Mouse (Mus musculus) kidney, embryonic 14.5 days (tissue): ENCODE measurements around the gene Colca2. TPM values are rescaled to one million over a fixed set of nuclear protein-coding genes. Genes with fewer than 3 reads are reported as not detected.

Experiments
- ATAC-seq: fragments of 200-750 bp; cut with Nextera tagmentation; 2 replicates; pipeline ENCODE4 v1.8.0; 2017; ENCODE audit warnings: moderate number of reproducible peaks, mild to moderate bottlenecking, moderate TSS enrichment, moderate library complexity; ENCODE audit not compliant: low FRiP score, low TSS enrichment
- H3K27ac ChIP-seq: fragments of 300-500 bp; sonication (generic); 2 replicates; pipeline ENCODE4 v1.5.1; 2014; ENCODE audit warnings: low read depth, mild to moderate bottlenecking, low read length, moderate library complexity, mixed read lengths
- H3K27me3 ChIP-seq: fragments of 300-500 bp; sonication (generic); 2 replicates; pipeline ENCODE4 v1.6.1; 2014; ENCODE audit warnings: mild to moderate bottlenecking, low read length; ENCODE audit not compliant: control insufficient read depth, insufficient read depth
- H3K36me3 ChIP-seq: fragments of 300-500 bp; sonication (generic); 2 replicates; pipeline ENCODE4 v1.6.1; 2014; ENCODE audit warnings: low read length, mixed read lengths; ENCODE audit not compliant: control insufficient read depth, insufficient read depth
- H3K4me1 ChIP-seq: fragments of 300-500 bp; sonication (generic); 2 replicates; pipeline ENCODE4 v1.6.1; 2014; ENCODE audit warnings: low read length, mixed read lengths; ENCODE audit not compliant: control insufficient read depth, insufficient read depth
- H3K4me2 ChIP-seq: fragments of 300-500 bp; sonication (generic); replicated peaks from 2 replicates; pipeline ENCODE4 v1.6.1; 2014; ENCODE audit warnings: low read depth, mild to moderate bottlenecking, low read length
- H3K4me3 ChIP-seq: fragments of 300-500 bp; sonication (generic); 2 replicates; pipeline ENCODE4 v1.5.1; 2014; ENCODE audit warnings: mild to moderate bottlenecking, low read length
- H3K9ac ChIP-seq: fragments of 300-500 bp; sonication (generic); 2 replicates; pipeline ENCODE4 v1.6.1; 2014; ENCODE audit warnings: low read depth, mild to moderate bottlenecking, low read length, moderate library complexity
- H3K9me3 ChIP-seq: fragments of 300-500 bp; sonication (generic); 2 replicates; pipeline ENCODE4 v1.6.1; 2016; ENCODE audit warnings: low read length; ENCODE audit not compliant: control insufficient read depth
- WGBS: fragments of 180-500 bp; shearing (Covaris S2); extraction: QIAGEN DNeasy Blood & Tissue Kit; methylation state at CpG from one replicate; pipeline ENCODE4 v1.1.7; 2014; 5-methylcytosine and 5-hydroxymethylcytosine counted together
- polyA plus RNA-seq: library from polyadenylated mRNA; unstranded; fragments of >200 nt; fragmentation: Nextera tagmentation; extraction: Ambion mirVana; gene quantifications from 2 replicates; pipeline ENCODE4 v1.2.1, GENCODE M21; 2014

The Colca2 gene
- polyA plus RNA-seq, 1 experiment from 2014 or later: 2.8 TPM

DNA sequence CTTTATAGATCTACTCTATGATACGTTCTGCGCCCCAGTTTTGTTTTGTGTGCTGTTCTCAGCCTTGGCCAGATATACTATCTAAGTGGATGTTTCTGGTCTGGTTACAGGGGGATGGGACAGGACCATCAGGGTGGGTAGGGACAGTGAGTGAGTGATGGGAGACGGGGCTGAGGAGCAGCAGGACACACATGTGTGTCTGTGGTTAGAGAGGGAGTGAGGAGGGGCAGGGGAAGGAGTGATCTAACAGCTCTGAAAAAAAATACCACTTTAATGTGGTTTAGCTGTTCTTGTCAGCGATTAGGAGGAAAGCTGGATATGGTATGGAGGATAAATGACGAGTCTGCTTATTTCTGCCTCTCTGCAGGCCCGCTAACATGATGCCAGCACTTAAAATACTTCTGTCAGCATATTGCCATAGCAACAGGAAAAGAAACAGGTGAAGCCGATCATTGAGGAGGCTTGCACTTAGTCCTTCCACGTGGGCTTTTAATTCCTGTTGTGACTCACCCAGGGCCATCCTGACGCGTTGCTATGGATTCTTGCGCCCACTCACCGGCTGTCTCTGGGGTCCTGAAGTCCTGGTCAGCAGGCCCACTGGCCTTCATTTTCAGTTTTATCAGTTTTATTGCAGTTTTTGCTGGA lies 39.5 kb downstream of the Colca2 start:
- H3K4me3 ChIP-seq: no peak overlapping the region
- H3K4me1 ChIP-seq: no peaks in the 10 kb centered on the region
- 73% methylated on average over 12 of the region's 12 CpGs for WGBS
- H3K9me3 ChIP-seq: no peaks in the 10 kb centered on the region
- H3K4me2 ChIP-seq: no peak overlapping the region
- H3K27ac ChIP-seq: no peak overlapping the region
- H3K27me3 ChIP-seq: no peaks in the 10 kb centered on the region
- no peak for ATAC-seq
- H3K9ac ChIP-seq: no peak overlapping the region
- no peaks in the 10 kb centered on the region for H3K36me3 ChIP-seq

DNA sequence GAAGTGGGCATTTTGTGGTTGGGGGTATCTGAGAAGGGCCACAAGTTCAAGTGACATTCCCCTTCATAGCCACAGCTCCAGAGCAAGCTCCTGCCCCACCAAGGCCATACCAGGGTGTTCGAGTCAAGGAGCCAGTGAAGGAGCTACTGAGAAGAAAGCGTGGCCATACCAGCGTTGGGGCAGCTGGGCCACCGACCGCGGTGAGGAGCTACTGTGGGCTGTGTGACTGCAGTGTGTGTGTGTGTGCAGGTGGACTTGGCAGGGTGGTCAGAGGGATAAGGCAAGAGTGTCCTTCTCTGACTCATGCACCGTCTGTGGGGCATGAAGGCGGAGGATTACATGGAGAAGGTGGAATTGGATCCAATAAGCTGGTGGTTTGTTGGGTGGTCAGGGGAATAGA lies 46.2 kb downstream of the Colca2 start:
- no peaks in the 10 kb centered on the region for H3K4me1 ChIP-seq
- H3K36me3 ChIP-seq: no peaks in the 10 kb centered on the region
- H3K27ac ChIP-seq: no peak overlapping the region
- no peak overlapping the region for H3K4me2 ChIP-seq
- H3K4me3 ChIP-seq: no peak overlapping the region
- ATAC-seq: no peak
- no peaks in the 10 kb centered on the region for H3K27me3 ChIP-seq
- no peaks in the 10 kb centered on the region for H3K9me3 ChIP-seq
- WGBS: 91% methylated on average over 8 of the region's 8 CpGs
- no peak overlapping the region for H3K9ac ChIP-seq

DNA sequence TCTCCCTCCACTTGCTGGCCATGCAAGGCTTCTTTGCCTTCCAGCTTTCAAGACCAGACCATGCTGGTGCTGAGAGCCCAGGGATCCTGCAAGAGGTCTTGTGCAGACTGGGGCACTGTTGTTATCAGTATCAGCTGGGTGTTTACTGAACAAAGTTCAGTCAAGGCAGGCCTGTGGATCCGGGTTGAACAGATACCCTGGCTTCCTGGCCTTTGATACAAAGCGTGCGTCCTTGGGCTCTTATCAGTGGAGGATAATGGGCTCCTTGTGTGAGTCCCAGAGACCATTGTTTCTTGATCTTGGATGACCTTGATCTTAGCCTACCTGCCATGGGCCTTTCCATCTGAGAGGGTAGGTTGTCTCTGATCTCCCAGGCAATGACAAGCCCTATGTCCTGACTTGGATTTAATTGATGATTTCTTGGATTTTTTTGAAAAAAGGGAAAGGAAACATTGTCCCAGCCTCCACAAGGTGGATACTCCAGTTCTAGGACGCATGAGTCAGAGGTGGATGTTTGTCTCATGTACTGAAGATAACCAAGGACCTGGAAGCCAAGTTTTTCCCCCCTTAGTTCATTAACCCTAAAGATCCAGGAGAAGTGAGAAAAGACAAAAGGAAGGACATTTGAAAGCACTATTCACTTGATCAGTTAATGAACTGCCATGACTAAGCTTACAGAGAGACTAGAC lies 47.5 kb downstream of the Colca2 start:
- ATAC-seq: no peak
- H3K4me3 ChIP-seq: no peak overlapping the region
- 80% methylated on average over 4 of the region's 4 CpGs for WGBS

DNA sequence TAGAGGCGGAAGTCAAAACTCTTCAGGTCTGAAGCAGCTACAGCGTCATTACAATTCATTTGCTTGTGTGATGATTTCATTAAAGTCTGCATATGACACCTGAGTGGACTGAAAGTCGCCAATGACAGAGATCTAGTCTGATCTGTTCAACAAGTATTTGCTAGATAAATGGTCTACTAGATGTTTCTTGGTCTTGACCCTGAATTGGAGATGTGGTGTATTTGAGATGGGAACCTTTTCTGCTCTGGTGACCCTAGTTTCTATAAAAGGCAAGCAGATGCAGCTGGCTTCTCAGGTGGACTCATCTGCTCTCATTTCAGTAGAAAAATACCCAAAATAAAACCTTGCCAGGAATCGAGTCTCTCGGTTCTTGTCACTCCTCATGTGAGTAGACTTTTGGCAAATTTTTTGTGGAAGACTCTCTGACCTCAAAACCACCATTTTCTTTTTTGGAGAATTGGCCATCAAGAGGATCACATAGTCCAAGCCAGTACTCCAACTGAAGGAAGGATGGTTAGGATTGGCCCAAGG lies 52.7 kb downstream of the Colca2 start:
- Histone ChIP-seq H3K4me1 (no peaks in the 10 kb centered on the region), H3K27ac (no peak overlapping the region), H3K4me2 (no peak overlapping the region), H3K4me3 (no peak overlapping the region), H3K27me3 (no peaks in the 10 kb centered on the region), H3K9me3 (no peaks in the 10 kb centered on the region), H3K9ac (no peak overlapping the region), H3K36me3 (no peaks in the 10 kb centered on the region)
- WGBS: 88% methylated on average over 5 of the region's 5 CpGs
- ATAC-seq: no peak

More for the DNA sequence above, 47.5 kb downstream of the Colca2 start:
- Histone ChIP-seq H3K9ac (no peak overlapping the region), H3K27me3 (no peaks in the 10 kb centered on the region), H3K36me3 (no peaks in the 10 kb centered on the region), H3K27ac (no peak overlapping the region), H3K9me3 (no peaks in the 10 kb centered on the region), H3K4me1 (no peaks in the 10 kb centered on the region), H3K4me2 (no peak overlapping the region)

Other genes starting within 250 kb of the Colca2 start
- gene Btg4, start 217.7 kb downstream of the Colca2 start, polyA plus RNA-seq: not detected in 2 replicates
- gene Layn, start 201.5 kb downstream of the Colca2 start, polyA plus RNA-seq: 5.4 and 7.6 TPM in 2 replicates
- gene 4833427G06Rik, start 176.5 kb downstream of the Colca2 start, polyA plus RNA-seq: not detected in 2 replicates
- 0.04 TPM in 1 of 2 replicates, not detected in the other for gene Gm32742, start 113.1 kb downstream of the Colca2 start, polyA plus RNA-seq
- not detected in 2 replicates for gene Pou2af1, start 64.9 kb downstream of the Colca2 start, polyA plus RNA-seq
- gene 1810046K07Rik, start 50.3 kb upstream of the Colca2 start, polyA plus RNA-seq: not detected in 2 replicates